In genomic region chr16:77372768-77373167, GRCm38 (mm10) we compare ENCODE assay signal across 27 mouse cellular contexts.
DNase-seq lines count a peak whose midpoint lies in the region; ATAC-seq and TF ChIP-seq lines count a peak whose summit lies in the region.
"Had no signal": no experiment of that assay in that cellular context is flagged by ENCODE, and none has a peak within 500 bp of the region (broad histone marks: within the 10 kb centered on the region; RNA-seq: fewer than 3 reads in every experiment).

No protein-coding gene starts in this region.

- no peaks in the 10 kb centered on the region for H3K9me3 ChIP-seq in kidney, postnatal 0 days (replicated peaks; ENCODE audit: low read length)
- H3K9me3 ChIP-seq: embryonic facial prominence, embryonic 12.5 days; limb, embryonic 13.5 days; liver, embryonic 12.5 days; midbrain, embryonic 10.5 days; neural tube, embryonic 13.5 days; stomach, embryonic 15.5 days had no signal

- H3K4me3 ChIP-seq in kidney, postnatal 0 days (replicated peaks; ENCODE audit: low read depth, low read length): no peak overlapping the region
- no peak overlapping the region for H3K4me3 ChIP-seq in kidney, adult 2 months (ENCODE audit: insufficient read depth, low read depth, low read length)
- H3K4me3 ChIP-seq: embryonic facial prominence, embryonic 12.5 days; limb, embryonic 13.5 days; liver, embryonic 12.5 days; midbrain, embryonic 10.5 days; myocyte; neural tube, embryonic 13.5 days; stomach, embryonic 15.5 days had no signal

- TF ChIP-seq CTCF in kidney, postnatal 0 days (IDR thresholded peaks at IDR 0.05; ENCODE audit: low read depth): no peak
- TF ChIP-seq CTCF in kidney, adult 2 months (conservative IDR thresholded peaks at IDR 0.05; ENCODE audit: insufficient read depth, insufficient read length, low read depth, low read length): no peak

- DNase-seq in gastrocnemius, adult 18-20 months (ENCODE audit: low spot score): peak; percentile 20
- no peak for DNase-seq in gastrocnemius, postnatal 10 days
- peak; percentile 14 for DNase-seq in kidney, postnatal 0 days (ENCODE audit: low spot score)
- DNase-seq in kidney, adult 2 months: no peak
- peak; percentile 6 for DNase-seq in ovary, postnatal 14 days (ENCODE audit: low spot score)
- no peak for DNase-seq in ovary, adult 18-20 months (ENCODE audit: low spot score)
- peak; percentile 22 for DNase-seq in skeletal muscle tissue, adult 2 months (ENCODE audit: low read depth, low spot score)
- DNase-seq: adrenal gland, postnatal 10 days; cerebellum, adult 18-20 months; cerebellum, postnatal 25 days; forebrain, postnatal 0 days; kidney, adult 18-20 months; kidney, postnatal 36 days; right cerebral cortex, adult 18-20 months; right cerebral cortex, postnatal 4 days; thymus, adult 2 months; thymus, postnatal 4 days had no signal

- TF ChIP-seq POLR2A in kidney, adult 2 months (IDR thresholded peaks at IDR 0.05; ENCODE audit: low read depth, low read length): no peak

- 84% methylated on average over 3 of the region's 3 CpGs for WGBS in kidney, postnatal 0 days
- WGBS in kidney, adult 2 months: 79% methylated on average over 3 of the region's 3 CpGs

- no peak for ATAC-seq in kidney, postnatal 0 days (replicated peaks; ENCODE audit: low FRiP score, low read depth)
- ATAC-seq: forebrain, postnatal 0 days; inflammation-experienced regulatory T-cells, adult 6 months; liver, embryonic 12.5 days; midbrain, embryonic 16.5 days had no signal

- no peaks in the 10 kb centered on the region for H3K4me1 ChIP-seq in kidney, postnatal 0 days (replicated peaks; ENCODE audit: insufficient read depth, low read length)
- H3K4me1 ChIP-seq in kidney, adult 2 months (ENCODE audit: control insufficient read depth, insufficient read depth, low read length): no peaks in the 10 kb centered on the region
- H3K4me1 ChIP-seq: limb, embryonic 13.5 days; liver, embryonic 12.5 days; stomach, embryonic 15.5 days had no signal

- no peaks in the 10 kb centered on the region for H3K27me3 ChIP-seq in kidney, postnatal 0 days (ENCODE audit: insufficient read depth, low read length)
- no peaks in the 10 kb centered on the region for H3K27me3 ChIP-seq in kidney, adult 2 months (replicated peaks; ENCODE audit: control insufficient read depth, insufficient read depth, low read length)
- H3K27me3 ChIP-seq: embryonic facial prominence, embryonic 12.5 days; limb, embryonic 13.5 days; liver, embryonic 12.5 days; neural tube, embryonic 13.5 days; stomach, embryonic 15.5 days had no signal

- no peak overlapping the region for H3K27ac ChIP-seq in kidney, postnatal 0 days
- H3K27ac ChIP-seq in kidney, adult 2 months (ENCODE audit: insufficient read depth, low read depth, low read length): no peak overlapping the region
- H3K27ac ChIP-seq: embryonic facial prominence, embryonic 12.5 days; hindbrain, embryonic 14.5 days; limb, embryonic 13.5 days; liver, embryonic 12.5 days; midbrain, embryonic 10.5 days; neural tube, embryonic 13.5 days; stomach, embryonic 15.5 days had no signal

- no peaks in the 10 kb centered on the region for H3K36me3 ChIP-seq in kidney, postnatal 0 days (ENCODE audit: insufficient read depth, low read length)
- no peaks in the 10 kb centered on the region for H3K36me3 ChIP-seq in kidney, adult 2 months (ENCODE audit: control insufficient read depth, insufficient read depth, low read length)
- H3K36me3 ChIP-seq: embryonic facial prominence, embryonic 12.5 days; limb, embryonic 13.5 days; liver, embryonic 12.5 days; neural tube, embryonic 13.5 days; stomach, embryonic 15.5 days had no signal

- no peak overlapping the region for H3K4me2 ChIP-seq in kidney, postnatal 0 days (ENCODE audit: low read length)
- H3K4me2 ChIP-seq: embryonic facial prominence, embryonic 12.5 days; hindbrain, embryonic 14.5 days; limb, embryonic 13.5 days; liver, embryonic 12.5 days; neural tube, embryonic 13.5 days; stomach, embryonic 15.5 days had no signal

- no peak overlapping the region for H3K9ac ChIP-seq in kidney, postnatal 0 days (ENCODE audit: low read depth, low read length)
- H3K9ac ChIP-seq: embryonic facial prominence, embryonic 12.5 days; forebrain, postnatal 0 days; hindbrain, embryonic 14.5 days; limb, embryonic 13.5 days; liver, embryonic 12.5 days; neural tube, embryonic 13.5 days; stomach, embryonic 15.5 days had no signal

Comparison
In these comparisons a context has a peak if more than half of its experiments do, and no peak if none do; other contexts are left out.
1. DNase-seq: peak in gastrocnemius, adult 18-20 months (single experiment), kidney, postnatal 0 days (single experiment), ovary, postnatal 14 days (single experiment) and skeletal muscle tissue, adult 2 months (single experiment); none in gastrocnemius, postnatal 10 days (single experiment), kidney, adult 2 months (single experiment) and ovary, adult 18-20 months (single experiment).